Mouse (Mus musculus) kidney, adult 18-20 months (tissue): ENCODE results near the gene Tsga10ip.
A peak's percentile ranks its signal among the peaks of the same experiment; 100 is the strongest.
"Not testable (repeated sequence)": the region's sequence is repeated elsewhere in the genome, so short reads cannot be mapped to it uniquely, and the experiment has no call there.

Source experiments
- DNase-seq: peaks from one replicate; pipeline ENCODE4 v3.0.0; 2021

The Tsga10ip gene

GRCm38 (mm10) chr19:5388011-5388441 is 14.3 kb downstream of the Tsga10ip start:
- no peak for DNase-seq

- DNase-seq = no peak
Observed at GRCm38 (mm10) chr19:5384715-5385114, 17.6 kb downstream of the Tsga10ip start.

- no peak for DNase-seq
Observed at GRCm38 (mm10) chr19:5383326-5383725, 19.0 kb downstream of the Tsga10ip start.

GRCm38 (mm10) chr19:5377446-5377845 is 24.9 kb downstream of the Tsga10ip start:
- no peak for DNase-seq

GRCm38 (mm10) chr19:5374748-5375147 is 27.6 kb downstream of the Tsga10ip start:
- DNase-seq = no peak

- DNase-seq = no peak
Observed at GRCm38 (mm10) chr19:5374177-5374576, 28.1 kb downstream of the Tsga10ip start.

GRCm38 (mm10) chr19:5372724-5373123 is 29.6 kb downstream of the Tsga10ip start:
- no peak for DNase-seq

- DNase-seq = no peak
Observed at GRCm38 (mm10) chr19:5370932-5371331, 31.4 kb downstream of the Tsga10ip start.

- DNase-seq = no peak
Observed at GRCm38 (mm10) chr19:5367455-5367854, 34.9 kb downstream of the Tsga10ip start.

GRCm38 (mm10) chr19:5367053-5367359 is 35.3 kb downstream of the Tsga10ip start, which contains the start of gene Banf1:
Gene Banf1, minus strand, starts transcription at chr19:5367168.
- no peak for DNase-seq

- peak; percentile 98 for DNase-seq
Observed at GRCm38 (mm10) chr19:5366175-5367052, 35.9 kb downstream of the Tsga10ip start, which contains the start of gene Eif1ad. Gene Eif1ad, plus strand, starts transcription at chr19:5366741.

GRCm38 (mm10) chr19:5365751-5366150 is 36.6 kb downstream of the Tsga10ip start:
- DNase-seq = no peak

GRCm38 (mm10) chr19:5364124-5364523 is 38.2 kb downstream of the Tsga10ip start:
- no peak for DNase-seq

GRCm38 (mm10) chr19:5362186-5362585 is 40.1 kb downstream of the Tsga10ip start:
- DNase-seq = no peak

GRCm38 (mm10) chr19:5356080-5356479 is 46.2 kb downstream of the Tsga10ip start:
- DNase-seq = no peak

- no peak for DNase-seq
Observed at GRCm38 (mm10) chr19:5353609-5354008, 48.7 kb downstream of the Tsga10ip start.

- DNase-seq = not testable (repeated sequence)
Observed at GRCm38 (mm10) chr19:5349502-5349873, 52.8 kb downstream of the Tsga10ip start, which contains the start of gene Cst6. Gene Cst6, minus strand, starts transcription at chr19:5349574.

GRCm38 (mm10) chr19:5348526-5349501 is 53.5 kb downstream of the Tsga10ip start:
- DNase-seq = peak; percentile 52

- no peak for DNase-seq
Observed at GRCm38 (mm10) chr19:5348064-5348463, 54.3 kb downstream of the Tsga10ip start.

GRCm38 (mm10) chr19:5345297-5346131 is 56.8 kb downstream of the Tsga10ip start:
- DNase-seq = no peak

- DNase-seq = no peak
Observed at GRCm38 (mm10) chr19:5341360-5341759, 61.0 kb downstream of the Tsga10ip start.
